Mouse (Mus musculus) ES-E14 (cell line): Measurements from ENCODE around the gene Fam120a.

ENCODE experiments used
- HCFC1 ChIP-seq: IDR thresholded peaks from 2 replicates; pipeline ENCODE4 v1.6.1; 2012; ENCODE audit warnings: low read length, inconsistent platforms, borderline replicate concordance; ENCODE audit not compliant: insufficient read depth
- ZNF384 ChIP-seq: IDR thresholded peaks from 2 replicates; pipeline ENCODE4 v1.6.1; 2012; ENCODE audit warnings: low read depth, low read length, inconsistent platforms

- TF ChIP-seq ZNF384 (no peak), HCFC1 (no peak)
Measured at GRCm38 (mm10) chr13:48974699-48975098, 6.9 kb upstream of the Fam120a start.
